In genomic region chrX:103368650-103369049, GRCm38 (mm10) we compare ENCODE assay signal across 47 mouse cellular contexts. TPM values are rescaled to one million over a fixed set of nuclear protein-coding genes. Genes with fewer than 3 reads are reported as not detected.
"Had no signal": no experiment of that assay in that cellular context is flagged by ENCODE, and none has a peak within 500 bp of the region (broad histone marks: within the 10 kb centered on the region; RNA-seq: fewer than 3 reads in every experiment).

No protein-coding gene starts in this region.

- H3K4me2 ChIP-seq: limb, embryonic 12.5 days; limb, embryonic 13.5 days; limb, embryonic 15.5 days; liver, embryonic 11.5 days; liver, embryonic 12.5 days; liver, embryonic 13.5 days; liver, embryonic 15.5 days; lung, embryonic 14.5 days; lung, embryonic 15.5 days; midbrain, embryonic 11.5 days; midbrain, embryonic 12.5 days; midbrain, embryonic 13.5 days; midbrain, embryonic 15.5 days had no signal

- H3K36me3 ChIP-seq: limb, embryonic 10.5 days; limb, embryonic 12.5 days; limb, embryonic 13.5 days; limb, embryonic 15.5 days; liver, embryonic 12.5 days; liver, embryonic 13.5 days; liver, embryonic 15.5 days; lung, embryonic 15.5 days; midbrain, embryonic 10.5 days; midbrain, embryonic 12.5 days; midbrain, embryonic 13.5 days; midbrain, embryonic 15.5 days had no signal

- H3K27ac ChIP-seq: limb, embryonic 10.5 days; limb, embryonic 12.5 days; limb, embryonic 13.5 days; limb, embryonic 15.5 days; liver, embryonic 12.5 days; liver, embryonic 13.5 days; liver, embryonic 14.5 days; liver, embryonic 15.5 days; lung, embryonic 15.5 days; macrophage; midbrain, embryonic 10.5 days; midbrain, embryonic 12.5 days; midbrain, embryonic 13.5 days; midbrain, embryonic 15.5 days had no signal

- H3K4me1 ChIP-seq: limb, embryonic 10.5 days; limb, embryonic 12.5 days; limb, embryonic 13.5 days; limb, embryonic 15.5 days; liver, embryonic 12.5 days; liver, embryonic 13.5 days; liver, embryonic 15.5 days; lung, embryonic 15.5 days; megakaryocyte, embryonic 14.5 days; midbrain, embryonic 10.5 days; midbrain, embryonic 12.5 days had no signal

- H3K27me3 ChIP-seq: limb, embryonic 15.5 days; liver, embryonic 15.5 days had no signal

- DNase-seq: left cerebral cortex, postnatal 4 days; liver; liver, embryonic 13.5 days; liver, postnatal 0 days; lung, adult 18-20 months; lung, adult 2 months; lung, embryonic 14.5 days; lung, postnatal 10 days; lung, postnatal 14 days; lung, postnatal 36 days; lung, postnatal 4 days; midbrain, embryonic 14.5 days had no signal

- H3K4me3 ChIP-seq: limb, embryonic 10.5 days; limb, embryonic 12.5 days; limb, embryonic 13.5 days; limb, embryonic 15.5 days; liver, embryonic 12.5 days; liver, embryonic 13.5 days; liver, embryonic 15.5 days; lung, embryonic 15.5 days; megakaryocyte, embryonic 14.5 days; midbrain, embryonic 10.5 days; midbrain, embryonic 12.5 days; midbrain, embryonic 13.5 days; midbrain, embryonic 15.5 days; myocyte had no signal

- H3K9me3 ChIP-seq: limb, embryonic 10.5 days; limb, embryonic 12.5 days; limb, embryonic 13.5 days; limb, embryonic 15.5 days; liver, embryonic 12.5 days; liver, embryonic 13.5 days; liver, embryonic 15.5 days; lung, embryonic 15.5 days; megakaryocyte, embryonic 14.5 days; midbrain, embryonic 10.5 days; midbrain, embryonic 12.5 days; midbrain, embryonic 13.5 days; midbrain, embryonic 15.5 days had no signal

- H3K9ac ChIP-seq: limb, embryonic 12.5 days; limb, embryonic 13.5 days; limb, embryonic 15.5 days; liver, embryonic 12.5 days; liver, embryonic 13.5 days; liver, embryonic 14.5 days; liver, embryonic 15.5 days; liver, postnatal 0 days; lung, embryonic 14.5 days; lung, embryonic 15.5 days; midbrain, embryonic 12.5 days; midbrain, embryonic 13.5 days; midbrain, embryonic 15.5 days had no signal

RNA-seq across cellular contexts. Expression of gene Chic1, which starts 12.4 kb away (rescaled TPM):
- total RNA-seq: megakaryocyte, adult 5-6 weeks; megakaryocyte-erythroid progenitor cell, adult 5-6 weeks had no signal
- polyA plus RNA-seq: macrophage had no signal

RNA-seq across cellular contexts. Expression of gene Tsx, which starts 45.6 kb away (rescaled TPM):
- total RNA-seq: left cerebral cortex, adult 8-10 months; left cerebral cortex, postnatal 25 days; liver, adult 2 months; megakaryocyte progenitor cell, adult 5-6 weeks; megakaryocyte, adult 5-6 weeks; megakaryocyte-erythroid progenitor cell, adult 5-6 weeks; midbrain, postnatal 0 days; monocyte, adult 5-6 weeks had no signal
- polyA plus RNA-seq: liver, adult 2 months; liver, embryonic 11.5 days; liver, embryonic 12.5 days; liver, embryonic 13.5 days; liver, embryonic 15.5 days; liver, embryonic 16.5 days; liver, postnatal 0 days; lung, adult 2 months; macrophage; midbrain, embryonic 16.5 days; myocyte had no signal

RNA-seq across cellular contexts. Expression of gene Cdx4, which starts 47.5 kb away (rescaled TPM):
- total RNA-seq: left cerebral cortex, adult 8-10 months; left cerebral cortex, postnatal 10 days; left cerebral cortex, postnatal 14 days; left cerebral cortex, postnatal 25 days; left cerebral cortex, postnatal 36 days; left cerebral cortex, postnatal 4 days; megakaryocyte progenitor cell, adult 5-6 weeks; megakaryocyte, adult 5-6 weeks; megakaryocyte-erythroid progenitor cell, adult 5-6 weeks; midbrain, postnatal 0 days; monocyte, adult 5-6 weeks had no signal
- polyA plus RNA-seq: limb, embryonic 10.5 days; limb, embryonic 11.5 days; limb, embryonic 12.5 days; limb, embryonic 13.5 days; limb, embryonic 14.5 days; limb, embryonic 15.5 days; liver, embryonic 11.5 days; liver, embryonic 12.5 days; liver, embryonic 13.5 days; liver, embryonic 14.5 days; liver, embryonic 15.5 days; liver, embryonic 16.5 days; liver, postnatal 0 days; lung, adult 2 months; lung, embryonic 14.5 days; lung, embryonic 15.5 days; lung, embryonic 16.5 days; lung, postnatal 0 days; macrophage; midbrain, embryonic 10.5 days; midbrain, embryonic 11.5 days; midbrain, embryonic 12.5 days; midbrain, embryonic 13.5 days; midbrain, embryonic 14.5 days; midbrain, embryonic 15.5 days; midbrain, embryonic 16.5 days; midbrain, postnatal 0 days; myocyte; neural tube, embryonic 11.5 days had no signal

RNA-seq across cellular contexts. Expression of gene Gm26992, which starts 53.2 kb away (rescaled TPM):
- total RNA-seq: left cerebral cortex, adult 8-10 months; left cerebral cortex, postnatal 10 days; left cerebral cortex, postnatal 14 days; left cerebral cortex, postnatal 25 days; left cerebral cortex, postnatal 4 days; liver, adult 2 months; megakaryocyte, adult 5-6 weeks; monocyte, adult 5-6 weeks had no signal
- polyA plus RNA-seq: limb, embryonic 10.5 days; limb, embryonic 11.5 days; limb, embryonic 12.5 days; limb, embryonic 13.5 days; limb, embryonic 14.5 days; limb, embryonic 15.5 days; liver, adult 2 months; liver, embryonic 11.5 days; liver, embryonic 12.5 days; liver, embryonic 13.5 days; liver, embryonic 15.5 days; liver, embryonic 16.5 days; liver, postnatal 0 days; lung, embryonic 14.5 days; lung, embryonic 15.5 days; lung, embryonic 16.5 days; lung, postnatal 0 days; macrophage; midbrain, embryonic 10.5 days; midbrain, embryonic 11.5 days; midbrain, embryonic 12.5 days; midbrain, embryonic 13.5 days; midbrain, embryonic 14.5 days; midbrain, embryonic 15.5 days; midbrain, embryonic 16.5 days; midbrain, postnatal 0 days; myocyte; neural tube, embryonic 11.5 days had no signal
